Mouse (Mus musculus): ENCODE measurements around the gene Ptdss2. TPM values are rescaled to one million over a fixed set of nuclear protein-coding genes. Genes with fewer than 3 reads are reported as not detected.

Gene Ptdss2
- polyA plus RNA-seq, 1 experiment from 2014 or later: 70.6 TPM

GRCm38 (mm10) chr7:141096021-141096420 lies 26.2 kb upstream of the Ptdss2 start:
- peaks cover 28% of the 10 kb centered on the region for H3K4me1 ChIP-seq
- H3K27me3 ChIP-seq: peaks cover 26% of the 10 kb centered on the region
- peak overlapping the region; percentile 19 for H3K4me3 ChIP-seq
- no peaks in the 10 kb centered on the region for H3K36me3 ChIP-seq
- H3K9me3 ChIP-seq: no peaks in the 10 kb centered on the region
- H3K4me2 ChIP-seq: peak overlapping the region; percentile 38
- H3K27ac ChIP-seq: no peak overlapping the region
- 72% methylated on average over 6 of the region's 6 CpGs for WGBS
- no peak overlapping the region for H3K9ac ChIP-seq
- ATAC-seq (ENCODE audit: borderline replicate concordance, extremely low read depth, low FRiP score, low TSS enrichment): no peak

GRCm38 (mm10) chr7:141096649-141097056 lies 25.5 kb upstream of the Ptdss2 start:
- ATAC-seq (ENCODE audit: borderline replicate concordance, extremely low read depth, low FRiP score, low TSS enrichment): peak; percentile 35; the same call in 1 of the 2 replicates
- H3K36me3 ChIP-seq: no peaks in the 10 kb centered on the region
- peak overlapping the region; percentile 45; the same call in 1 of the 2 replicates for H3K27ac ChIP-seq
- no peaks in the 10 kb centered on the region for H3K9me3 ChIP-seq
- H3K27me3 ChIP-seq: peaks cover 32% of the 10 kb centered on the region
- 35% methylated on average over 6 of the region's 6 CpGs for WGBS
- H3K4me1 ChIP-seq: peaks cover 28% of the 10 kb centered on the region
- H3K4me3 ChIP-seq: peak overlapping the region; percentile 19
- H3K4me2 ChIP-seq: peak overlapping the region; percentile 38
- no peak overlapping the region for H3K9ac ChIP-seq

- Histone ChIP-seq H3K9ac (no peak overlapping the region), H3K27ac (no peak overlapping the region), H3K4me3 (no peak overlapping the region), H3K4me2 (no peak overlapping the region), H3K9me3 (no peaks in the 10 kb centered on the region), H3K4me1 (peaks cover 24% of the 10 kb centered on the region), H3K27me3 (peaks cover 34% of the 10 kb centered on the region), H3K36me3 (no peaks in the 10 kb centered on the region)
- 83% methylated on average over 5 of the region's 5 CpGs for whole genome bisulfite sequencing
- no peak for ATAC-seq (ENCODE audit: borderline replicate concordance, extremely low read depth, low FRiP score, low TSS enrichment)
These were observed 25.0 kb upstream of the Ptdss2 start for GRCm38 (mm10) chr7:141097177-141097576.

GRCm38 (mm10) chr7:141099911-141100691 lies 22.1 kb upstream of the Ptdss2 start, which contains the start of gene Sigirr:
Gene Sigirr, minus strand, starts transcription at chr7:141100572.
- Histone ChIP-seq H3K27me3 (peaks cover 34% of the 10 kb centered on the region), H3K36me3 (no peaks in the 10 kb centered on the region), H3K9me3 (no peaks in the 10 kb centered on the region), H3K4me3 (peak within 1 kb of the TSS; percentile 47), H3K4me1 (peaks cover 16% of the 10 kb centered on the region), H3K9ac (peak within 1 kb of the TSS; percentile 53), H3K4me2 (peak within 1 kb of the TSS; percentile 86), H3K27ac (peak within 1 kb of the TSS; percentile 81)
- WGBS: 1% methylated on average over 56 of the region's 56 CpGs
- peak; percentile 49; the same call in 1 of the 2 replicates for ATAC-seq (ENCODE audit: borderline replicate concordance, extremely low read depth, low FRiP score, low TSS enrichment)

- Histone ChIP-seq H3K4me2 (no peak overlapping the region), H3K36me3 (no peaks in the 10 kb centered on the region), H3K27me3 (peaks cover 34% of the 10 kb centered on the region), H3K4me3 (no peak overlapping the region), H3K27ac (no peak overlapping the region), H3K4me1 (peaks cover 14% of the 10 kb centered on the region), H3K9ac (no peak overlapping the region), H3K9me3 (no peaks in the 10 kb centered on the region)
- ATAC-seq (ENCODE audit: borderline replicate concordance, extremely low read depth, low FRiP score, low TSS enrichment): no peak
- 53% methylated on average over 3 of the region's 3 CpGs for WGBS
These were observed 19.0 kb upstream of the Ptdss2 start for GRCm38 (mm10) chr7:141103161-141103560.

GRCm38 (mm10) chr7:141115874-141116273 lies 6.3 kb upstream of the Ptdss2 start:
- H3K4me1 ChIP-seq: no peaks in the 10 kb centered on the region
- 73% methylated on average over 9 of the region's 9 CpGs for WGBS
- H3K27me3 ChIP-seq: no peaks in the 10 kb centered on the region
- H3K27ac ChIP-seq: no peak overlapping the region
- H3K9me3 ChIP-seq: no peaks in the 10 kb centered on the region
- H3K4me3 ChIP-seq: no peak overlapping the region
- no peak overlapping the region for H3K4me2 ChIP-seq
- no peaks in the 10 kb centered on the region for H3K36me3 ChIP-seq
- no peak for ATAC-seq (ENCODE audit: borderline replicate concordance, extremely low read depth, low FRiP score, low TSS enrichment)
- H3K9ac ChIP-seq: no peak overlapping the region

- no peak; the same call in 1 of the 2 replicates for ATAC-seq (ENCODE audit: borderline replicate concordance, extremely low read depth, low FRiP score, low TSS enrichment)
- Histone ChIP-seq H3K4me3 (peak within 1 kb of the TSS; percentile 13), H3K4me1 (peaks cover 5% of the 10 kb centered on the region), H3K27ac (no peak within 1 kb of the TSS), H3K27me3 (no peaks in the 10 kb centered on the region), H3K36me3 (no peaks in the 10 kb centered on the region), H3K9ac (0 out of 2 replicates have a peak within 1 kb of the TSS, but pooled peaks have one; percentile 15), H3K9me3 (no peaks in the 10 kb centered on the region), H3K4me2 (peak within 1 kb of the TSS; percentile 46)
- 10% methylated on average over 9 of the region's 9 CpGs for WGBS
These were observed 4.5 kb upstream of the Ptdss2 start, which contains the start of gene Ano9 for GRCm38 (mm10) chr7:141117636-141118035. Gene Ano9, minus strand, starts transcription at chr7:141117806.

GRCm38 (mm10) chr7:141119487-141119886 lies 2.7 kb upstream of the Ptdss2 start:
- H3K36me3 ChIP-seq: no peaks in the 10 kb centered on the region
- 68% methylated on average over 3 of the region's 3 CpGs for WGBS
- no peaks in the 10 kb centered on the region for H3K9me3 ChIP-seq
- no peak overlapping the region for H3K9ac ChIP-seq
- no peak overlapping the region for H3K4me3 ChIP-seq
- no peak overlapping the region for H3K27ac ChIP-seq
- no peaks in the 10 kb centered on the region for H3K27me3 ChIP-seq
- ATAC-seq (ENCODE audit: borderline replicate concordance, extremely low read depth, low FRiP score, low TSS enrichment): no peak
- peaks cover 5% of the 10 kb centered on the region for H3K4me1 ChIP-seq
- H3K4me2 ChIP-seq: no peak overlapping the region

- no peaks in the 10 kb centered on the region for H3K27me3 ChIP-seq
- peaks cover 5% of the 10 kb centered on the region for H3K4me1 ChIP-seq
- no peaks in the 10 kb centered on the region for H3K9me3 ChIP-seq
- no peak overlapping the region for H3K9ac ChIP-seq
- no peak overlapping the region for H3K4me3 ChIP-seq
- H3K36me3 ChIP-seq: no peaks in the 10 kb centered on the region
- H3K4me2 ChIP-seq: no peak overlapping the region
- no peak overlapping the region for H3K27ac ChIP-seq
- WGBS: 71% methylated on average over 3 of the region's 3 CpGs
- ATAC-seq (ENCODE audit: borderline replicate concordance, extremely low read depth, low FRiP score, low TSS enrichment): no peak
These were observed 1.6 kb upstream of the Ptdss2 start for GRCm38 (mm10) chr7:141120605-141121004.

GRCm38 (mm10) chr7:141121051-141121531 lies 1.1 kb upstream of the Ptdss2 start:
- Histone ChIP-seq H3K4me2 (no peak overlapping the region), H3K4me3 (no peak overlapping the region), H3K4me1 (peaks cover 5% of the 10 kb centered on the region), H3K9ac (no peak overlapping the region), H3K27me3 (no peaks in the 10 kb centered on the region), H3K9me3 (no peaks in the 10 kb centered on the region), H3K27ac (no peak overlapping the region), H3K36me3 (no peaks in the 10 kb centered on the region)
- no peak for ATAC-seq (ENCODE audit: borderline replicate concordance, extremely low read depth, low FRiP score, low TSS enrichment)
- 74% methylated on average over 5 of the region's 5 CpGs for WGBS

GRCm38 (mm10) chr7:141122689-141123516 lies 721 bp downstream of the Ptdss2 start:
- Histone ChIP-seq H3K36me3 (no peaks in the 10 kb centered on the region), H3K9me3 (no peaks in the 10 kb centered on the region), H3K9ac (peak overlapping the region; percentile 62), H3K4me3 (peak overlapping the region; percentile 63), H3K27ac (peak overlapping the region; percentile 85), H3K4me1 (peaks cover 5% of the 10 kb centered on the region), H3K27me3 (no peaks in the 10 kb centered on the region), H3K4me2 (peak overlapping the region; percentile 81)
- peak; percentile 99 for ATAC-seq (ENCODE audit: borderline replicate concordance, extremely low read depth, low FRiP score, low TSS enrichment)
- WGBS: 2% methylated on average over 29 of the region's 29 CpGs
